Mouse (Mus musculus): Measurements from ENCODE around the gene Nhej1. TPM values are rescaled to one million over a fixed set of nuclear protein-coding genes. Genes with fewer than 3 reads are reported as not detected.

Nhej1 gene
- total RNA-seq, 1 experiment: 7.7 TPM

DNA sequence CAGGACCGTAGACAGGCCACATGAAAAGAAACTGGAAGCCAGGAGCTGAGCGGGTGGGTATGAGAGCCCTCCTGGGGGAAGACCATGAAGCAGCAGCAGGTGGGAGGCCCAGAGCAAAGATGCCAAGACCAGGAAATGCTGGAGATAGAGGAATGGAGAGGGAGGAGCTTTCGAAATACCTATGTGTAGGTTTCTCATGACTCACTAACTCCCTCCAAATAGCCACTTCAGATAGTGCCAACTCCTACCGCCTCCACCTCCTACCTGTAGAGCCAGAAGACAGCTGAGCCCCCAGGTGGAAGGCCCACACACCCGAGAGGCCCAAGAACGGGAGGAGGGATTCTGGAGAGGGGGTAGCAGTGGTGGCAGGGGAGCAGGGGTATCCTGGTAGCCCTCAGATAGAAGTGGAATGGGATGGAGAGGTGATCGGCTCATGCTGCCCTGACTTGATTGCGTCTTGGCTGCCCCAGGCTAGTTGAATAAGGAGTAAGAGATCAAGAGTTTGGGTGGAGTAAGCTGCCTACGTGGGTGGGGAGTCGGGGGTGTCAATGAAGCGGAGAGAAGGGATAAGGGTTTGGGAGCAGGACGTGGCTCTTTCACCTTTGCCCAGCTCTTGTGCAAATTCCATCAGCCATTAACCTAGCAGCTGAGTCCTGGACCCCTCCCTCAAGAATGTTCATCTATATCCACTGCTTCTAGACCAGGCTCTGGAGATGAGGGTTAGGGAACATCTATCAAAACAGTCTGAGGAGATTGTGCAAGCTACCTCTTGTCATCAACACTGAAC, 8.6 kb upstream of the Nhej1 start, which contains the start of gene Slc23a3:
TSS of gene Slc23a3 (minus strand) at position 470 of the 787 bp plus-strand sequence.
- TF ChIP-seq ZNF384 (IDR thresholded peaks at IDR 0.05; ENCODE audit: low read depth, low read length) (no peak), MAFK (IDR thresholded peaks at IDR 0.05; ENCODE audit: insufficient read depth, low read depth, low read length) (no peak), ZC3H11A (IDR thresholded peaks at IDR 0.05; ENCODE audit: borderline replicate concordance, low read depth, low read length) (no peak), HCFC1 (IDR thresholded peaks at IDR 0.05; ENCODE audit: borderline replicate concordance, insufficient read depth, low read length) (no peak), CHD2 (IDR thresholded peaks at IDR 0.05; ENCODE audit: low read depth, low read length) (no peak)
- in situ Hi-C loops (cut with MboI; ENCODE audit: low sequenced_read_pairs in 2 of 2, unreplicated experiment in 2 of 2): no loop called here
- Histone ChIP-seq H3K36me3 (ENCODE audit: control insufficient read depth, insufficient read depth, low read length, poor library complexity, severe bottlenecking) (peaks cover 9% of the 10 kb centered on the region; the same call in 1 of the 2 replicates), H3K4me3 (ENCODE audit: insufficient read depth in 1 of 2, low read depth in 1 of 2, low read length in 2 of 2, poor library complexity in 1 of 2, severe bottlenecking in 1 of 2) (no peak within 1 kb of the TSS), H3K9me3 (ENCODE audit: control insufficient read depth, insufficient read depth, low read depth, low read length) (no peaks in the 10 kb centered on the region), H3K27ac (ENCODE audit: insufficient read depth, low read depth, low read length, poor library complexity, severe bottlenecking) (no peak within 1 kb of the TSS), H3K4me1 (ENCODE audit: control insufficient read depth in 2 of 2, insufficient read depth in 2 of 2, low read length in 2 of 2, poor library complexity in 1 of 2) (no peaks in the 10 kb centered on the region), H3K9ac (ENCODE audit: insufficient read depth, low read depth, low read length, poor library complexity, severe bottlenecking) (no peak within 1 kb of the TSS)
- no peak for DNase-seq (ENCODE audit: low read depth, low spot score)

DNA sequence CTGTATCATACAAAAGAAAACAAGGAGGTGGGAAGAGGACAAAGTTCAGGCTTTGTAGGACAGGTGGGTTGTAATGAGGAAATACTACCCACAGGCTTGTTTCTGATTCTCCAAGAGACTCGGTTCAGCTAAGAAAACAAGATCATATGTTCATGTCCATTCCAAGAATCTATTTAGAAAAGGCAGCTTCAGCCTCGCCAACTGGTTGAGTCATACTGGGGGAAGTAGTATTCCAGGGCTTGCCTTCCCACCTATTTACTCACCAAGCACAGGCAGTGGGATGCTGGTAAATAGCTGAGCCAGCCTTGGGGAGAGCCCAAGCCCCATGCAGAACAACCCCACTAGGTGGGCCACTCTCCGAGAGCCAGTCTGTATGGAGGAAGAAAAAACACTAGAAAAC, 3.6 kb upstream of the Nhej1 start:
- in situ Hi-C loops (cut with MboI; ENCODE audit: low sequenced_read_pairs in 2 of 2, unreplicated experiment in 2 of 2): no loop called here

DNA sequence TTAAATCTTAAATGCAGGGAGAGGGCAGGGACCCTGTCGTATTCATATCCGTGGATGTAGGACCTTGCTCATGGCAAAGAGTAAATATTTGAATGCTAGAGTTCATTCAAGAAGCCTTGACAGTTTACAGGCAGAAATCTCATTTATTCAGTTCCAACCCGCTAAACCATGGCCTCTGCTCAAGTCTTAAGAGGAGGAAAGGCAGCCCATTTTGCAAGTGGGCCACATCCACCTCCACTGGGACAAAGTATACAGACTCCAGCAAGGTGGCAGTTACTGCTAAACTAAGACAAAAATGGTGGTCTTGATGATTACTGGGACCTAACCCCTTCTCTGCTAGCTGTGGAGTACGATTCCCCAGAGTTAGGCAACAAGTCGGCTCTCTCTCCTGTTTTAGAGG, 418 bp upstream of the Nhej1 start:
- no peak for DNase-seq (ENCODE audit: low read depth, low spot score)
- Histone ChIP-seq H3K36me3 (ENCODE audit: control insufficient read depth, insufficient read depth, low read length, poor library complexity, severe bottlenecking) (no peaks in the 10 kb centered on the region), H3K9me3 (ENCODE audit: control insufficient read depth, insufficient read depth, low read depth, low read length) (no peaks in the 10 kb centered on the region), H3K9ac (ENCODE audit: insufficient read depth, low read depth, low read length, poor library complexity, severe bottlenecking) (peak overlapping the region; percentile 22; the same call in 1 of the 2 replicates), H3K4me1 (ENCODE audit: control insufficient read depth in 2 of 2, insufficient read depth in 2 of 2, low read length in 2 of 2, poor library complexity in 1 of 2) (no peaks in the 10 kb centered on the region), H3K4me3 (ENCODE audit: insufficient read depth in 1 of 2, low read depth in 1 of 2, low read length in 2 of 2, poor library complexity in 1 of 2, severe bottlenecking in 1 of 2) (peak overlapping the region; percentile 92 to 93; a peak in 2 of 4 replicates), H3K27ac (ENCODE audit: insufficient read depth, low read depth, low read length, poor library complexity, severe bottlenecking) (no peak overlapping the region)
- TF ChIP-seq MAFK (IDR thresholded peaks at IDR 0.05; ENCODE audit: insufficient read depth, low read depth, low read length): no peak
- in situ Hi-C loops (cut with MboI; ENCODE audit: low sequenced_read_pairs in 2 of 2, unreplicated experiment in 2 of 2): no loop called here

More for the DNA sequence above, 3.6 kb upstream of the Nhej1 start:
- no peak overlapping the region for H3K4me3 ChIP-seq (ENCODE audit: insufficient read depth in 1 of 2, low read depth in 1 of 2, low read length in 2 of 2, poor library complexity in 1 of 2, severe bottlenecking in 1 of 2)
- H3K9me3 ChIP-seq (ENCODE audit: control insufficient read depth, insufficient read depth, low read depth, low read length): no peaks in the 10 kb centered on the region
- H3K36me3 ChIP-seq (ENCODE audit: control insufficient read depth, insufficient read depth, low read length, poor library complexity, severe bottlenecking): no peaks in the 10 kb centered on the region
- H3K4me1 ChIP-seq (ENCODE audit: control insufficient read depth in 2 of 2, insufficient read depth in 2 of 2, low read length in 2 of 2, poor library complexity in 1 of 2): no peaks in the 10 kb centered on the region
- no peak overlapping the region for H3K9ac ChIP-seq (ENCODE audit: insufficient read depth, low read depth, low read length, poor library complexity, severe bottlenecking)
- TF ChIP-seq MAFK (IDR thresholded peaks at IDR 0.05; ENCODE audit: insufficient read depth, low read depth, low read length): no peak
- TF ChIP-seq ZC3H11A (IDR thresholded peaks at IDR 0.05; ENCODE audit: borderline replicate concordance, low read depth, low read length): no peak
- no peak for TF ChIP-seq ZNF384 (IDR thresholded peaks at IDR 0.05; ENCODE audit: low read depth, low read length)
- no peak for TF ChIP-seq CHD2 (IDR thresholded peaks at IDR 0.05; ENCODE audit: low read depth, low read length)
- no peak for TF ChIP-seq HCFC1 (IDR thresholded peaks at IDR 0.05; ENCODE audit: borderline replicate concordance, insufficient read depth, low read length)
- no peak for DNase-seq (ENCODE audit: low read depth, low spot score)
- no peak overlapping the region for H3K27ac ChIP-seq (ENCODE audit: insufficient read depth, low read depth, low read length, poor library complexity, severe bottlenecking)

DNA sequence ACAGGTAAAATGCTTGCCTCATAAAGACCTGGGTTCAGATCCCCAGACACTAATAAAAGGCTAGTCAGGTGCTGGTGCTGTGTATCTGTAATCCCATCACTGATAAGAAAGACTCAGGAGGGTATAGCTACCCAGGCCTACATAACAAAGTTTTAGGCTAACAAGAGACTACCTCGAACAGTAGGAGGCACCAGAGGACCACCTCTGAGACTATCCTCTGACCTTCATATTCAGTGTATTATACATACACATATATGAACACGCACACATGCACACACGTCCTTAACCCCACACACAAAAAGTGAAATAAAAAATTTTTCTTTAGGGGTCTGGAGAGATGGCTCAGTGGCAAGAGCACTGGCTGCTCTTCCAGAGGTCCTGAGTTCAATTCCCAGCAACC, 2.8 kb downstream of the Nhej1 start:
- no peaks in the 10 kb centered on the region for H3K9me3 ChIP-seq (ENCODE audit: control insufficient read depth, insufficient read depth, low read depth, low read length)
- in situ Hi-C loops (cut with MboI; ENCODE audit: low sequenced_read_pairs in 2 of 2, unreplicated experiment in 2 of 2): no loop called here
- TF ChIP-seq ZNF384 (IDR thresholded peaks at IDR 0.05; ENCODE audit: low read depth, low read length): no peak
- no peak for TF ChIP-seq HCFC1 (IDR thresholded peaks at IDR 0.05; ENCODE audit: borderline replicate concordance, insufficient read depth, low read length)
- no peak for TF ChIP-seq MAFK (IDR thresholded peaks at IDR 0.05; ENCODE audit: insufficient read depth, low read depth, low read length)
- no peak for TF ChIP-seq CHD2 (IDR thresholded peaks at IDR 0.05; ENCODE audit: low read depth, low read length)
- no peak for TF ChIP-seq ZC3H11A (IDR thresholded peaks at IDR 0.05; ENCODE audit: borderline replicate concordance, low read depth, low read length)
- H3K36me3 ChIP-seq (ENCODE audit: control insufficient read depth, insufficient read depth, low read length, poor library complexity, severe bottlenecking): no peaks in the 10 kb centered on the region
- H3K4me1 ChIP-seq (ENCODE audit: control insufficient read depth in 2 of 2, insufficient read depth in 2 of 2, low read length in 2 of 2, poor library complexity in 1 of 2): no peaks in the 10 kb centered on the region
- H3K9ac ChIP-seq (ENCODE audit: insufficient read depth, low read depth, low read length, poor library complexity, severe bottlenecking): no peak overlapping the region
- no peak overlapping the region for H3K4me3 ChIP-seq (ENCODE audit: insufficient read depth in 1 of 2, low read depth in 1 of 2, low read length in 2 of 2, poor library complexity in 1 of 2, severe bottlenecking in 1 of 2)
- DNase-seq (ENCODE audit: low read depth, low spot score): no peak
- no peak overlapping the region for H3K27ac ChIP-seq (ENCODE audit: insufficient read depth, low read depth, low read length, poor library complexity, severe bottlenecking)

Measured in ES-E14 (cell line).